Mouse (Mus musculus): ENCODE results near the gene Slc24a4.
A peak's percentile ranks its signal among the peaks of the same experiment; 100 is the strongest.

Gene Slc24a4

DNA sequence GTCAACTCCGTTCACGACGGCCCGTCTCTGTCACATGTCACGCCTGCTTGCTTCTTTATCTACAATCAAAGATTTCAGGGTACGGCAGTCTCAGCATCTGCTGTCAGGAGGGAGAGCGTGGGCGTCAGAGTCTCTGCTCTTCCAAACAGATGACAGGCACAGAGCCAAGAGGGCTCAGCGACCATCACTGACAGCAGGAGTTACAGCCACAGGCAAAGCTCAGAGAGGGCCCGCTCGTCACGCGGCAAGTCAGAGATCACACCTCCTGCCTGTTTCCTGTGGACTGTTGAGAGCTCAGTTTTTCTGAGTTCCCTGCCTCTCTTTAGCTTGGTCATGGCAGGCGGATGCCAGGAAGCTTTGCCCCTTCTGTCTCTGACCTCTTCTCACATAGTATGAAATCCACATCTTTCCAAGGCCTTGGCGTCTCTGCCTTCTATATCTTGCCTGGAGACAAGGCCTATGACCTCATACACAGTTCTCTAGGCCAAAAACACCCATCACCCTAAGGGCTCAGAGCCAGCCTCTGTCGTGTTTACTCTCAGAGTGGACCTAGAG lies 180.0 kb downstream of the Slc24a4 start:
- peak; percentile 83 for DNase-seq (ENCODE audit: low read depth)

DNA sequence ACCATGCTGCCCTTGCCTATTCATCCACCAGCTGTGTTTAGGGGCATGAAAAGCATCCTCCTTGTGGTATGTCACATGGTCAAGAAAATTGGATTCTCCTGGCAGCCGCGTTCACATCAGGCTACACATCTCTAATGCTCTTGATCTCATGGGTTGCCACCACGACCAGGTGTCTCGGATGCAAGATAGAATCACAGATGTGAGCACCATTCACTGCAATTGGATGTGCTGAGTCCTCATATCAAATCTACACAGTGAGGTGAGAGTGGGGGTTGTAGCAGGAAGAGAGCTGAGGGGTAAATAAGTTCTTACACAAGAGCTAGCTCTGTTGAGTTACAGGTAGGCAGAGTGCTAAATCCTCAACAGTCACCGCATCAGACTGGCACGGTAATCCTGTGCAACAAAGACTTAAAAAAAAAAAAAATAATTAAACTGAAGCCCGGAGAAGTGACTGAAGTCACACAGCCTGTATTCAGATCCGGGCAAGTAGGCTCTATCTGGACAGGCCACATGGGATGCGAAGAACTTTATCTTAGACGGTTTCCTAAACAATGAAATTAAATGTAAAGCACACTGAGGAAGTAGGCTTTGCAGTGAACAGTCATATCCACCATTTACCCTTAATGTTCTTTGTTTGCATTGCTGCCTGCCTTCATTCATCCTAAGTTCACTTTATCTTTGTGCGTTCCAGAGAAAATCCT lies 180.7 kb downstream of the Slc24a4 start:
- peak; percentile 45 for DNase-seq (ENCODE audit: low read depth)

DNA sequence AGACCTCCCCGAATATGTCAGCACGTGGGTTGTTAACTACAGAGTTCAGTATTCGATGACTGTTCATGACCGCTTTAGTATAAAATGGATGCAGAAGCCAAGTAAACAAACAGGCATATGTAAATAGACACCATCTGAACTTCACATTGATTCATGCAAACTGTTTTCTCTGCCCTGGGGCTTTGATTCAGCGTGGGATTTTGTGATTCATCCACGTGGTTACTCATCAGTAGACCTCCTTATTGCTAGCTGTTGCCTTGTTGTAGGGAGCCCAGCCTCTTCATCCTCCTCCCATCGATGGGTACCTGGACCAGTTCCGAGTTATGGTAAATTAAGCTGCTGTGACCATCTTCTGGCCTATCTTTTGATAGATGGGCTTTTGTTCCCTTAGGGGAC lies 181.3 kb downstream of the Slc24a4 start:
- no peak for DNase-seq (ENCODE audit: low read depth)

DNA sequence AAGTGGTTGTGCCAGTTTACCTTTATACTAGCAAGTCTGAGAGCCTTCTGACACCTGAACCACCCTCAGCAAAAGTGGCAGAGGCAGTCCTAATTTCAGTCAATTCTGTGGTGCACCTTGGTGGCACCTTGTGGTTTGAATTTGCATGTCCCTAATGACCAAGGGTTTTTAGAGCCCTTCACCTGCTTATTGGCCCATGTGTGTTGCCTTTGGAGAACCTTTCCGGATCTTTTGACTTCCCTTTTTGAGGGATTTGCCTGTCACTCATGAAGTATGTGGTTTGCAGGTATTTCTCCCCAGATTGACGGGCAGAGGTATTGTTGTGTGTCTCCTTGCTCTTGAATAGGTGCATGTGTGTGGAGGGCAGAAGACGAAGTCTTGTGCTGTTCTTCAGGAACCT lies 181.7 kb downstream of the Slc24a4 start:
- no peak for DNase-seq (ENCODE audit: low read depth)

DNA sequence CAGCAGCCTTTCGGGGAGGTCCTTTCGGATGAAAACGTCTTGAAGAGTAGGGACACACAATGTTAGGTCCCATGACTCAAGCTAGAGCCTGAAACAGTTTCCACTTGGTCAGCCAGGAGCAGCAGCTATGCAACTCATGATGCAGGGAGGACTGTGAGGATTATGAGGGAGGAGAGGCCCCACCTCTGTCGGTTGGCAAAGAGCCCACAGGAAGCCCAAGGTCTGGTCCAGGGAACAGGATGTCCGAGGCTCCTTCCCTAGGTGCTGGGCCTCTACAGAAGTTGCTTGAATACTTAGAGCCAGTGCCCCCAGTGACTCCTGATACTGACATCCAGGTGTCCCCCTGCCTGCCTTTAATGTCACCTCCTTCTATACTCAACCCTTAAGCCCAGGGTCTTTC lies 182.9 kb downstream of the Slc24a4 start:
- no peak for DNase-seq (ENCODE audit: low read depth)
